Mouse (Mus musculus) adrenal gland, postnatal 14 days (tissue): ENCODE results near the gene Gm7075. TPM values are rescaled to one million over a fixed set of nuclear protein-coding genes. Genes with fewer than 3 reads are reported as not detected.
A peak's percentile ranks its signal among the peaks of the same experiment; 100 is the strongest.
"Not testable (repeated sequence)": the region's sequence is repeated elsewhere in the genome, so short reads cannot be mapped to it uniquely, and the experiment has no call there.

Experiments used
- DNase-seq: peaks from one replicate; pipeline ENCODE4 v3.0.0; 2021; ENCODE audit warnings: mixed read lengths
- long read RNA-seq, 2 experiments: library from polyadenylated mRNA; stranded (forward); transcript quantifications; one replicate each; pipeline ENCODE4 v2.0.0; 2021
- total RNA-seq: library from RNA; stranded (reverse); gene quantifications from 2 replicates; pipeline ENCODE4 v1.2.3, GENCODE M21; 2021

Gene Gm7075
- not detected in 2 replicates for total RNA-seq
- long read RNA-seq, experiment 1, transcript Gm7075-201 (1 exons, 425 nt) = major isoform, 37 of 37 reads
- long read RNA-seq, experiment 1, partial matches to known transcripts = 0 of 37 reads
- long read RNA-seq, experiment 1, other reads (novel, unspliced or antisense) = 0 of 37 reads
- long read RNA-seq, experiment 2, transcript Gm7075-201 (1 exons, 425 nt) = major isoform, 25 of 25 reads
- long read RNA-seq, experiment 2, partial matches to known transcripts = 0 of 25 reads
- long read RNA-seq, experiment 2, other reads (novel, unspliced or antisense) = 0 of 25 reads

DNA sequence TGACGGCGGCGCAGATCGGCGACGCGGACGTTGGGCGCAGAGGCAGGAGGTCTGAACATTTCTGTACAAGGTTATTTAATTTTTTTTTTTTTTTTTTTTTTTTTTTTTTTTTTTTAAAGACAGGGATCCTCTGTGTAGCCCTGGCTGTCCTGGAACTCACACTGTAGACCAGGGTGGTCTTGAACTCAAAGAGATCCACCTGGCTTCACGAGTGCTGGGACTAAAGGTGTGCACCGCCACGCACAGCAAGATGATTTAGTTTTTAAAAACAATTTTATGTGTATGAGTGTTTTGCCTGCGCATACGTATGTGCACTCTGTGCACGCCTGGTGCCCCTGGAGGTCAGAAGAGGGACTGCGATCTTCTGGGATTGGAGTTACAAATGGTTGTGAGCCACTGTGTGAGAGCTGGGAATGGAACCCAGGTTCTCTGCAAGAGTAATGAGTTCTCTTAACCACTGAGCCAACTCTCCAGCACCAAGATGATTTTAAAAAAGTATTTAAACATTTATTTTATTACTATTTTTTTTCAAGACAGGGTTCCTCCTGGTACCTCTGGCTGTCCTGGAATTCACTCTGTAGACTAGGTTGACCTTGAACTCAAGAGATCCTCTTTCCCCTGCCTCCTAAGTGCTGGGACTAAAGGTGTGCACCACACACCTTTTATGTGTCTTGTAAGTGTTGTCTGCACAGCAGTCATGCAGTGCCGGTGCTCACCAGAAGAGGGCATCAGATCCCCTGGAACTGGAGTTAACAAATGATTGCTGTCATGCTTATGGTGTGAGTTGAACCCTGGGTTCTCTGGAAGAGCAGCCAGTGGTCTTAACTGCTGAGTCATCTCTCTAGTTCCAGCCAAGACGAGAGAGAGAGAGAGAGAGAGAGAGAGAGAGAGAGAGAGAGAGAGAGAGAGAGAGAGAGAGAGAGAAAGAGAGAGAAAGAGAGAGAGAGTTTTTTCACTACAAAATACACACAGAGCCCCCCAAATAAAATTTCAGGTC, at the start of gene Gm7075:
Gene Gm7075, minus strand, starts transcription at position 51 of the 997 bp plus-strand sequence.
- peak; percentile 71 for DNase-seq

DNA sequence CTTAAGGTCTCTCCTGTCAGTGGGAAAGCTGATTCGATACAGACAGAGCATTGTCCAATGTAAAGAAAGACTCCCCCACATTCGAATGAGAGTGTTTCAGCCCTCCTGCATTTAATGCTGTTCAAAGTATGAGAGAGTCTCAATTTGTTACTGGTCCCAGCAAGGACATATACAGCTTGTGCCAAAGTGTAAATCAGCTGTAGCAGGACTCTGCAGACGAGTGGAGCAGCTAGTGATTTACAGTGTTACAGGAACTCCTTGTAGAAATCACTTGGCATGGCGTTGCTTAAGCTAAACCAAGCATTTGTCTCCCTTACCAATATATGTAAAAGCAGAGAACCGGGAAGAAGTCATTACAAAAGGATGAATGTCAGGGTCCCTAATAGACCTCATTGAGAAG, 39.3 kb upstream of the Gm7075 start:
- no peak for DNase-seq

DNA sequence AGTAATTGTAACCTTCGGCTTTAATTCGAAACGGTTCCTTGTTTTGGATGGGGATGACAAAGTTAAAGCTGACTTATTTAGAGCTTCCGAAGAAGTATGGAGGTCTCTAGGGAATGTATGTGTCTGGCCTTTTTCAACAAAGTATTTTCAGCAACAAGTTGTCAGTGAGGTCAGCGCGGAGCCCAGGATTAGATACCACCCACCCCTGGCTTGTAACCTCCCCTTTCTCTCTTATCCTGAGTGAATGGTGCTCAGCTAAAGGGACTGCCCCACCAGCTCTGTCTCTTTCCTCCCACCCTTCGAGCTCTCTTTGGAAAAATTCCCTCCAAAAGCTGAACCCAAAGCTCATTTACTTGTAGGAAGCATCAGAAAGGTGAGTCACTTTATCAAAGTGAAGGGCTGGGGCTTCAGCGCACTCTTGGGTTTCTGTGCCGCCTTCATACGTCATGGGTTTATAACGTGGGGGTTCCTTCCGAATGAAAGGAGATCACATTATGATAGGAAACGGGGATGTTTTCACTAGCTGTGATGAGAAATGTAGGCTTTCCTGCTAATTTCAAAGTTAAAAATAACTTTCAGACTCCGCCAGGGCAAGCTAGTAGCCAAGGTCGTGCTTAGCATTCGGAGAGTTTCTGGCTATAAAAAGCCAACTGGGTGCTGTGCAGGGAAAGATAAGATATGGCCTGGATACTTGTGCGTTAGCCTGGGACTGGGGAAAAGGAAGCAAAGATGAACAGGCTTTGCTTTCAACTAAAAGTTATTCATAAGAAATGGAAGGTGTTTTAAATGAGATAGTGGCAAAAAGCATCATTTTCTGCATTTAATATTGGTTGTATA, 35.9 kb upstream of the Gm7075 start:
- peak; percentile 20 for DNase-seq

DNA sequence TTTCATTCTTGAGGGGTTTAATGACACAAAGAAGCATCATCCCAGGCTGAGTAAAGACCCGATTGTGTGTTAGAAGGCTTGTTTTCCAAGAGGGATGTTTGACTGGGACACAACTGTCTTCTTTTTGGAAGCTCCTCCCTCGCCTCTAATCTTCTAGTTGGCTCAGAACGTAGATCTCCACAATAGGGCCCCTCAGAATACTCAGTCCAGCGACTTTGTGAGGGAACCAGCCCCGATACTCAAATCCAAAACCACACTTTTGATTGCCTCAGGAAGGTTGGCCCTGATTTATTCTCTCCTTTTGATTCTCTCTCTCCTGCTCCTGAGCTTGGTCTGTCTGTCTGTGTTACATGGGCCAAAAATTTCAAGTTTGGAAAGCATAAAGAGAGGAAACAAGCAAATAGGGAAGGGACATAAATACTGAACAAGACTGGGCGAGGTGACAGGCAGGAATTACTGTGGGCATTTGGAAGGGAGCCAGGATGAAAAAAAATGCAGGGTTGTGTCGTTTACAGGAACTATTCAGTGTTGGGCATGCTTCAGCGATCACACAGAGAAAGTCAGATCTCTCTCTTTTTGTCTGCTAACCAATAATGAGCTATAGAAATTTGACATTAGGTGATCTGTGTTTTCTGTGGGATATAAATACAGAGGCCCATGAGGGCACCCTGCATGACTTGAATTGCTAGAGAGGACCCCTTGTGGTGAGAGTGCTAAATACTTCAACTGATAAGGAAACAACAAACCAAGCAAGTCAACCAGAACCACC, 33.7 kb upstream of the Gm7075 start:
- peak; percentile 50 for DNase-seq

DNA sequence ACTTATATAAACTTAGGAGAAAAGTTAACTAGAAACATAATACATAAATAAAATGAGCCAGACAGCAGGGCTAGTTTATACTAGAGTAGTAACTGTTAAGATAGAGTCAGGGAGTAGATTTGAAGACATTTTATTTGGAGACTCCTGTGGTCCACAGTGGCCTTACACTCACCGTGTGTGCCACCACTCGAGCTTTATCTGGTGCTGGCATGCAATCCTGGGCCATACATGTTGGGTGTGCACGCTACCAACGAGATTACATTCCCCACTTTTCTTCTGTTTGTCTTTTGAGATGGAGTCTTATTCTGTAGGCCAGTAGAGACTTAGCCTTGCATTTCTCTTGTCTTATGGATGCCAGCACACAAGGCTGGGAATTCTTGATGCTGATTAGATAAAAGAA, 32.3 kb upstream of the Gm7075 start:
- DNase-seq = no peak

DNA sequence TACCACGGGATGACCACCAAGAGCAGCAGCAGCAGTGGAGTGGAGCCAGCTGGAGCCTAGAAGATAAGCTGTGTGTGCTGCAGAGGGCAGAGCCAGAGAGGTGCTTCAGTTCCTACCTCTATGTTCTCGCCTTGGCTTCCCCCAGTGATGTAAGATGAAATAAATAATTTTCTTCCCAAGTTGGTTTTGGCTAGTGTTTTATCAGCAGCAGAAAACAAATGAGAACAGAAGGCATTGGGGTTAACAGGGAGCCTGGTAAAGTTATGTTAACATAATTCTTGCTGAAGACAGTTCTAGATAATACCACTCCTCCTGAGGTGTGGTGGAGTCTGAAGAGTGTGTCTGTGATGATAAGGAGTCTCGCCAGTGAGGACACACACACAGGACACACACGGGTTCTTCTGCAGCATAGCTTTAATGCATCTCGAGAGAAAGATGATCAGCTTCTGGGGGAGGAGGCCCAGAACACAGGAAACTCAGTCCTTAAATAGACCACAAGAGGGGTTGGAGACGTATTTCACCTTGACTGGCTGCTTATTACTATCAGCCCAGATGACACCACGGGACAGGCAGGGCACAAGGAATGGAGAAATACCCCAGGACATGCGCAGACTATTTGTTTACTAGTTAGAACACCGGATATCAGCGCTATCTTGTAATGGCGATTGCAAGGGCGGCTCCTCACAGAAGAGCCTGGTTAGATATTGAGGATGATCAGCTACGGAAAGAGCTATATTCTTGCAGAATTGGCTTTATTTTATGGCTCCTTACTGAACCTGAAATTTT, 23.2 kb upstream of the Gm7075 start:
- DNase-seq = not testable (repeated sequence)

DNA sequence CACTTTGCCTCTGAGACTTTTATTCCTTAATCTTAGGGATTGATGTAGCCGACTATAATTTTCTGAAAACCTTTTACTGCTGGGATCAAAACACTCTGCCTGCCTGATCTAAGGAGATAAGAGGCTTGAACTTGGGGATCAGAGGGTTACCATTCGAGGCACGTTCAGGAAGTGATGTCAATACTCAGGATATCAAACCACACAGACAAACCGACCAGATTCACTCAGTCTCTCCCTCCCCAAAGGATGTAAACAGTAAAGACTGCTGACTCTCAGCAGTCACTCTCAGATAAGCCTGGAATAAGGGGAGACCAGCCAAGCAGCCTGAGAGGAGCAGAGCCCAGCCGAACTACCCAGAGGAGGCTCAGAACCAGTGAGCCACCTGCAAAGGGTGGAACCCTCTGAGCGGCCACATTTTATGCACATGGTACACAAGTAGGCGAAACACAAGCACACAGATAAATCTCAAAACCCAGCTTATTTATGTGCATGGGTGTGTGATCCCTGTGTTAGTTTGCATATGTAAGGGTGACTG, 18.2 kb upstream of the Gm7075 start:
- no peak for DNase-seq

DNA sequence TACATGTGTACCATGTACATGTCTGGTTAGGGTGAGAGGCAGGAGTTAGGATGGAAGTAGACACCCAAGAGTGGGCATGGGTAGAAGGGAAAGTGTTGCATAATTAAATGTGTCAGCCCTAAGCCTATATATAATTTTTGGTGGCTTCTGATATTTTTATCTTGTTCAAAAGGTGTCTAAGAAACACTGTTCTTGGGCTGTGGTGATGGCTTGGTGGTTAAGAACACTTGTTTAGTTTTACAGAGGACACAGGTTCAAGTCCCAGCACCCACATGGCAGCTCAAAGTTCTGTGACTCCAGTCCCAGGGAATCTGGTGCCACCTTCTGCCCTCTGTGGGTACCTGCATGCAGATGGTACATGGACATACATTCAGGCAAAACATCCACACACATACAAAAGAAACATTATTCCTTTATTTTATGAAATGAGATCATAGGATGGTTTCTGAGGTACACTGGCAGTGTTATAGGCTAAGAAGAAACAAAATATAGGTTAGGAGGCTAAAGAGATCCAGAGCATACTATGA, 17.2 kb upstream of the Gm7075 start:
- no peak for DNase-seq

DNA sequence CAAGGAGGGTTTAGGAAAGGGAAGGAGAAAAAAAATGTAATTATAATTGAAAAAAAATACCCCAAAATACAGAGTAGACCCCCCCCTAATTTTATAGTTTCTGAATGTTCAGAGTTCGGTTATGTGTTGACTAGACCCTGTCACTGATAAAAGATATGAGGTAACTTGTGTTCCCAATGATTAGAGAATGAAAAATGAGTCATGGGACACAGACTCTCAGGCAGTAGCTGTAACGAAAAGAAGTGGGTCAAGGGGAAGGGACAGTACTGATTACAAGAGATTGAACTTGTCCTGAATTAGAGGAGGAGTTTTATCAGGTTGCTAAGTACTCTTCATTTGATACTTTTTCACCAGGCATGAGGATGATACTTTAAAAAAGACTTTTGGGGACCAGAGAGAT, 11.3 kb upstream of the Gm7075 start:
- no peak for DNase-seq

DNA sequence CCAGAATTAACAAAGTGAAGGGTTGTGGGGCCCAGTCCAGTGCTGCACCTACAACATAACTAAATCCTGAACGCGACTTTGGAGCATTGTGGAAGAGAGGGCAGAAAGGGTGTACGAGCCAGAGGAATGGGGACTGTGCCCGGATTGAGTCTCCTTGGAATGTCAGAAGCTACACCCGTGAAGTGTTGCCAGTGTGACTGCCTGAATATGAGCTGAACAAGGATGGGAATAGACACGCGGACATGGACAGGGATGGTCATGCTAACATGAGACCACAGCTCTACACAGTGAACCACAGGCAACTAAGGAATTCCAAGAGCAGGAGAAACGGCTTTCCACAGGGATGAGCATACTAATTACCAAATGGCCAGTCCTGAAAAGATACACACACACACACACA, 10.5 kb upstream of the Gm7075 start:
- DNase-seq = no peak

DNA sequence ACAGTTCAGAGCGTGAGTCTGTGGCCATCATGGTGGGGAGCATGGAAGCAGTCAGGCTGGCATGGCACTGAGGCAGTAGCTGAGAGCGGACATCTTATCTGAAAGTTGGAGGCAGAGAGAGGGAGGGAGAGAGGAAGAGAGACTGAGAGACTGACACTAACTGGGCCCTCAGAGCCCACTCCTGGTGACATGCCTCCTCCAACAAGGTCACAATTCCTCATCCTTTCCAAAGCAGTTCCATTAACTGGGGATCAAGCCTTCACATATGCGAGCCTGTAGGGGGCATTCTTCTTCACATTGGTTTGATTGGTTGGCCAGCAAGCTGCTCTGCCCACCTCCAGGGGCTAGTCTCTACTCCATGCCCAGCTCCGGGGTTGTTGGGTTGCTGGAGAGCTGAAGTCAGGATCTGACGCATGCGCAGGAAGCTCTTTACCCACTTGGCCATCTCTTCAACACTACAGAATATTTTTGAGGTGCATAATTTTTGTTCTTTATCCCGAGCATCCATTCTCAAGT, 9.7 kb upstream of the Gm7075 start:
- DNase-seq = no peak

DNA sequence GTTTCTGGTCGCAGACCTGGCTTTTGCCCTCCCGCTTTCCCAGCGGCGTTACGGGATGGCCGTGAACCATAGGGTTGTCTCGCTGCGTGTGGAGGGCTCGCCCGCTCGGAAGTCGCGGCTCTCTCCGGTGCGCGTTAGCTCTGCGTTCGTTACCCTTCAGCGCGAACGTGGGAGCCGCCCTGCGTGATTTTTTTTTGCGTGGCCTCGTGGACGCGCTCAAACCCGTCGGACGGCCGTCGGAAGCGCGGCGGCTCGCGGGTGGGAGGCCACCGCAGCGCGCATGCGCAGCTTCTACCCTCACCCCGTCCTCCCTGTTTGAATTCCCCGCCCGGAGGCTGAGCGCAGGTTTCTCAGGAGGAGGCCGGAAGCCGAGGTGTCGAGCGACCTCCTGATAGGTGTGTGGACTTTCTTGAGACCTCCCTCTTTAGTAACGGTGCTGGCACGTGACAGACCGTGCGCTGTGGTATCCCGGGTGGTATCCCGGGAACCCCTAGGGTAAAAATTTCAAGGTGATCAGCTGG, 8.3 kb upstream of the Gm7075 start, which contains the start of gene Ctnna3:
Gene Ctnna3, plus strand, starts transcription at position 314 of the 521 bp plus-strand sequence.
- peak; percentile 94 for DNase-seq

DNA sequence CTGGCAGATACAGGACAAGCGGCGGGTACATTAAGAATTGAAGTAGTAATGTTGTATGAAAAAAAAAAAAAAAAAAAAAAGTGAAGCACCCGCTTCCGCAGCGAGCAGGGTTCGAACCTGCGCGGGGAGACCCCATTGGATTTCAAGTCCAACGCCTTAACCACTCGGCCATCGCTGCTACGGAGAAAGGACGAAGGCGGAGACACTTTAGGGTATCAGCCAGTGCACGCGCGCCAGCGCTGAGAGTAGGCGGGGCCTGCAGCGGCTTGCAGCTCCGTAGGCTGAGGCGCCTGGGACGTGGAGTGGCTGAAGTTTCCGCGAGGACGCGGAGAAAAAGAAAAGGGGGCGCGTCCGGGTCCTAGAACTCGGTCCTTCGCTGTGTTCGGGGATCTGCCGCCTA, 7.8 kb upstream of the Gm7075 start:
- peak; percentile 99 for DNase-seq

DNA sequence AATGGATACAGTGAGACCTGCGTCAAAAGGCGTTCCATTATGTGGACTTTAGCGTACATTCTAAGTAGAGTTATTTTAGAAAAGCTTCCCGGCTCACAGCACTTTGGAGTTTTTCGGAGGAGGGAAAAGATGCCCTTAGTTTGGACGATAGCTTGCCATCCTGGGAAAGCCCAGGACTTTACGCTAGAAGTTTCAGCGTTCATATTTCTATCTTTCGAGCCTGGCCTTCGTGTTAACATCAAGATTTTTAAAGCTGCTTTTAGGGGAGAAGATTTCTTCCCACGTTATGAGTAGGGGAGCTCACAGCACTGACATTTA, 7.4 kb upstream of the Gm7075 start:
- no peak for DNase-seq

DNA sequence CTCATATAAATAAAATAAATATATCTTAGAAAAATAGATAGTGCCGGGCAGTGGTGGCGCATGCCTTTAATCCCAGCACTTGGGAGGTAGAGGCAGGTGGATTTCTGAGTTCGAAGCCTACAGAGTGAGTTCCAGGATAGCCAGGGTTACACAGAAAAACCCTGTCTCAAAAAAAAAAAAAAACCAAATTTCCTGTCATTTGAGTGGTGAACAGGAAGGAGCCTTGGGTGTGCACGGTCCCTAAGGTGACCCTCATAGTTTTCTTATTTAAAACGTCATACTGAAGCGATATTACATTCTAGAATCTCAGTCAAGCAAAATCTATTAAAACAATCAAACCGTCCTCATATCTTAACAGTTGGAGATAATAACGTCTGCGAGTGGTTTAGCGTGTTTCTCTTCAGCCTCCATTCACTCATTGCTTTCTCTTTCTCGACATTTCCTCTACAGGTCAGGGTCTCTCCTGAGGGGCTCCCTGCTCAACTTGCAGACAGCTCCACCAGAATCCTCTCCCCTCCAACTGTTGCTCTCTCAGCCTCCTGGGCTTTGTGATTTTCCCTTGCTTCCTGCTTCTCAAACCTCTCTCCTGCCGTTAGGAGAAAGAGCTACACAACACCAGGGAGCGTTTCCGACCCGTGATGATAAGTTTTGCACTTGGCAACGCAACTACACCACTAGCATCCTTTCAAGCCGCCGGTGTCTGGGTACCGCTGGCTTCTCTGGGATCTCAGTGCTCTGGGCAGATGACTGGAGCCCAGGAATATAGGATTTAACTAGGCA, 6.8 kb upstream of the Gm7075 start:
- peak; percentile 49 for DNase-seq

DNA sequence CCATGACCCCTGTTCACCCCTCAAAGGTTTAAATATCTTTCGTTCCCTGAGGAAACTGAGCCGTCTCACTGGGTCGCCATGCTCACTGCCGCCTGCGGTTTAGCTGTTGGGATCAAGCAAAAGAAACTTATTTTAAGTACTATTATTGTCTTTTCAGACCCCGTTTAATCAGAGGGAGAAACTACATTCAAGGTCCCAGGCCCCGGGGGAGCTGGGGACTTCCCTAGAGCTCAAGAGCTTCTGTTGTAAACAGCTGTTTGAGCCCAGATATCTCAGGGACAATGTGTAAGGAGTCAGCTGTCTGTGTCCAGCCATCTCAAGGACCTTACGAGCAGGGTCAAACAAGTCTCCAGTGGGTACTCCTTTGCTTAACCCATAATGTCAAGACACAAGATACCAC, 5.6 kb upstream of the Gm7075 start:
- no peak for DNase-seq

DNA sequence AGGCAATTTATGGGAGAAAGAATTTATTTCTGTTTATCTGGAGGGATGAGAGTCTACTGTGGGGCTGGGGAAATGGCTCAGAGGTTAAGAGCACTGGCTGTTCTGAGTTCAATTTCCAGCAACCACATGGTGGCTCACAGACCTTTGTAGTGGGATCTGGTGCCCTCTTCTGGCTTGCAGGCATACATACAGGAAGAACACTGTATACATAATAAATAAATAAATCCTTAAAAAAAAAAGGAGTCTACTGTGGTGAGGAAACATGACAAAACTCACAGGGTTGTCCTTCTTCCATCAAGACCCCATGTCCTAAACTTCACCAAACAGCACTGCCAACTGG, 2.9 kb upstream of the Gm7075 start:
- DNase-seq = peak; percentile 61

DNA sequence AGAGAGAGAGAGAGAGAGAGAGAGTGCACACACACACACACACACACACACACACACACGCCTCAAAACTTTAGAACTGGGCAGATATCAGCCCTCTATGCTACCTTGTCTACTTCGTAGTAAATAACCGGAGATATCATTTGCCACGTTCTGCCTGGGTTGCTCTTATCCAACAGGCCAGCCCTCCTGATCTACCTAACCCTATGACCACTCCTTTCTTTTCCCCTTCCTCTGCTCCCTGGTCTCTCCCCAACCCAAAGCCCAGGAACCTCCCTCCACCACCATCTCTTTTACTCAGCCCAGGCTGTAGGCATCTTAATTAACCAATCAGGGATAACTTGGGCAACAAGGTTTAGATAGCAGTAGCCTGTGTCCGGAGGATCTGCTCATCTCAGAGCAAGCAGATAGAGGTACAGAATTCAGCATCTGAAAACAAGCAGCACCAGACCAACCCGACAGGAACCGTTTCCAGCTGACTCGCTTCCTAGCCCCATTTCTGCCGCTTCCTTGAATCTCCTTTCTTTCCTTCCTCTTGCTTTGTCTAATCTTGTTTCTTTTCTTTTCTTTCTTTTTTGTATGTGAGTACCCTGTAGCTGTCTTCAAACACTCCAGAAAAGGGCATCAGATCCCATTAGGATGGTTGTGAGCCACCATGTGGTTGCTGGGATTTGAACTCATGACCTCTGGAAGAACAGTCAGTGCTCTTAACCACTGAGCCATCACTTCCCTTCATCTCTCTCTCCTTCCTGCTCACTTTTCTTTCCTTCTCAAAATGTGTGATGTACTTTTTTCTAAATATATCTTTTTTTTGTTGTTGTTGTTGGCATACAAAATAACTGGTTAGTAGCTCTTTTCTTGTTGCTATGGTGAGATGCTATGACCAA, 2.2 kb upstream of the Gm7075 start:
- DNase-seq = no peak
